Mouse (Mus musculus) testis, postnatal 10 days (tissue): ENCODE measurements around the gene Wdr24.

Experiments
- DNase-seq: peaks from one replicate; pipeline ENCODE4 v3.0.0; 2021; ENCODE audit warnings: low spot score

Wdr24 gene

DNA sequence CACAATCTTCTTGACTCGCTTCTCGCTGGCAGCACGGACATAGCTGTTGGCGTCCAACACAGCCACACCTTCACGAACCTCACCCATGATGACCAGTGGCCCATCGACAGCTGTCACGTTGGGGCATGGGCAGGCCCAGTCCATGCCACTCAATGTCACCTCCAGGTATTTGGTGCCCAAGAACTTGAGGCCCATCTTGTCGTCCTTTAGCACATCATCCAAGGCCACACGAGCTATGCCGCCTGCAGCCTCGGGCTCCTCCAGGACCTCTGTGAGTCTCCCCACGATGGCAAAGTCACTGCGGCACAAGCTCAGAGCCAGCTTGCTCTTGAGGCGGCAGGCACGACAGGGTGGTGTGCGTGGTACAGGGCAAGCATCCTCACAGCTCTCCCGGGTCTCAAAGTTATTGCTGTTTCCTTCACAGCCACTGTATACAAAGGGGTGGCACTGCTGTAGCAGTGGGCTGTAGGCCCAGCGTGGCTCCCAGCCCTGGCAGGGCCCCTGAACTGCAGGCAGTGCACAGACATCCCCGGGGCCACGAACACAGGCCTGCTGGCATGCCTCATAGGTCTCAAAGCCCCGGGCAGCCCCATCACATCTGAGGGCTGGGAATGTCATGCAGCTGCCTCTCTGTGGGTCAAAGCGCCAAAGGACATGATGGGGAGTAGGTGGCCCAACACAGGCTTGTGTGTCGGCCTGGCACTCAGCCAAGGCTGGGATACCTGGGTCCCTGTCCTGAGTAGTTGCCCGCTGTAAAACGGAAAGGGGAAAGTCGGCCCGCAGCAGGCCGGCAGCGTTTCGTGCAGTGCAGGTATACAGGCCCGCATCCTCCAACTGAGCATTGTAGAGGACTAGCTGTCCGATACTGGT is 54.5 kb downstream of the Wdr24 start:
- peak; percentile 67 for DNase-seq
